Mouse (Mus musculus) common myeloid progenitor, adult 5-6 weeks (primary cell): ENCODE results near the gene Olfr1206. TPM values are rescaled to one million over a fixed set of nuclear protein-coding genes. Genes with fewer than 3 reads are reported as not detected.

Source experiments
- ATAC-seq: replicated peaks from 2 replicates; pipeline ENCODE4 v1.8.0; 2016; ENCODE audit warnings: low read depth, mild to moderate bottlenecking, moderate TSS enrichment, inconsistent platforms; ENCODE audit not compliant: poor library complexity, severe bottlenecking
- total RNA-seq: library from RNA; stranded (forward); fragments of 200-1000, 187-1606 nt; gene quantifications from 2 replicates; pipeline ENCODE4 v1.2.3, GENCODE M21; 2017

The Olfr1206 gene
- not detected in 2 replicates for total RNA-seq

GRCm38 (mm10) chr2:88862931-88863330 lies at the start of gene Olfr1206:
Gene Olfr1206, plus strand, starts transcription at chr2:88863231.
- ATAC-seq: no peak

GRCm38 (mm10) chr2:88814196-88814595 lies 48.8 kb upstream of the Olfr1206 start, which contains the start of gene Olfr1202:
Gene Olfr1202, plus strand, starts transcription at chr2:88814496.
- no peak for ATAC-seq

- no peak for ATAC-seq
Observed at GRCm38 (mm10) chr2:88829437-88829836, 33.6 kb upstream of the Olfr1206 start, which contains the start of gene Olfr1205. Gene Olfr1205, plus strand, starts transcription at chr2:88829737.

- ATAC-seq: no peak
Observed at GRCm38 (mm10) chr2:88838477-88838876, 24.6 kb upstream of the Olfr1206 start.

GRCm38 (mm10) chr2:88848992-88849391 lies 14.0 kb upstream of the Olfr1206 start, which contains the start of gene Olfr1204:
Gene Olfr1204, plus strand, starts transcription at chr2:88849292.
- ATAC-seq: no peak

- no peak for ATAC-seq
Observed at GRCm38 (mm10) chr2:88902211-88902610, 39.2 kb downstream of the Olfr1206 start, which contains the start of gene Olfr1208. Gene Olfr1208, minus strand, starts transcription at chr2:88902311.

GRCm38 (mm10) chr2:88915057-88915456 lies 52.0 kb downstream of the Olfr1206 start, which contains the start of gene Olfr1209:
Gene Olfr1209, minus strand, starts transcription at chr2:88915157.
- no peak for ATAC-seq

Other genes with a start within 250 kb of the Olfr1206 start
- gene Olfr1191-ps1, start 222.7 kb upstream of the Olfr1206 start, total RNA-seq: not detected in 2 replicates
- not detected in 2 replicates for gene Olfr1192-ps1, start 214.7 kb upstream of the Olfr1206 start, total RNA-seq
- not detected in 2 replicates for gene Olfr1193, start 187.6 kb upstream of the Olfr1206 start, total RNA-seq
- gene Olfr1195, start 174.0 kb upstream of the Olfr1206 start, total RNA-seq: not detected in 2 replicates
- not detected in 2 replicates for gene Olfr1196, start 158.6 kb upstream of the Olfr1206 start, total RNA-seq
- gene Olfr1197, start 130.9 kb upstream of the Olfr1206 start, total RNA-seq: not detected in 2 replicates
- not detected in 2 replicates for gene Olfr1198, start 111.9 kb upstream of the Olfr1206 start, total RNA-seq
- not detected in 2 replicates for gene Olfr1199, start 102.8 kb upstream of the Olfr1206 start, total RNA-seq
- not detected in 2 replicates for gene Olfr1200, start 92.7 kb upstream of the Olfr1206 start, total RNA-seq
- gene Olfr1201, start 70.2 kb upstream of the Olfr1206 start, total RNA-seq: not detected in 2 replicates
- not detected in 2 replicates for gene Olfr1202, start 48.7 kb upstream of the Olfr1206 start, total RNA-seq
- gene Olfr1205, start 33.5 kb upstream of the Olfr1206 start, total RNA-seq: not detected in 2 replicates
- gene Olfr1204, start 13.9 kb upstream of the Olfr1206 start, total RNA-seq: not detected in 2 replicates
- gene Olfr1208, start 39.1 kb downstream of the Olfr1206 start, total RNA-seq: not detected in 2 replicates
- gene Olfr1209, start 51.9 kb downstream of the Olfr1206 start, total RNA-seq: not detected in 2 replicates
- gene Olfr1211, start 74.9 kb downstream of the Olfr1206 start, total RNA-seq: not detected in 2 replicates
- gene Olfr1212, start 90.7 kb downstream of the Olfr1206 start, total RNA-seq: not detected in 2 replicates
- not detected in 2 replicates for gene Gm13762, start 117.0 kb downstream of the Olfr1206 start, total RNA-seq
- gene Olfr1214, start 129.4 kb downstream of the Olfr1206 start, total RNA-seq: not detected in 2 replicates
- not detected in 2 replicates for gene Olfr1215, start 143.7 kb downstream of the Olfr1206 start, total RNA-seq
- not detected in 2 replicates for gene Olfr1216, start 155.1 kb downstream of the Olfr1206 start, total RNA-seq
- gene Olfr1217, start 168.8 kb downstream of the Olfr1206 start, total RNA-seq: not detected in 2 replicates
- gene Olfr1218, start 198.0 kb downstream of the Olfr1206 start, total RNA-seq: not detected in 2 replicates
- gene Olfr1219, start 220.3 kb downstream of the Olfr1206 start, total RNA-seq: not detected in 2 replicates
- gene Olfr1220, start 243.6 kb downstream of the Olfr1206 start, total RNA-seq: not detected in 2 replicates